Comparison of ENCODE assay signal across 8 mouse cellular contexts in the genomic region with DNA sequence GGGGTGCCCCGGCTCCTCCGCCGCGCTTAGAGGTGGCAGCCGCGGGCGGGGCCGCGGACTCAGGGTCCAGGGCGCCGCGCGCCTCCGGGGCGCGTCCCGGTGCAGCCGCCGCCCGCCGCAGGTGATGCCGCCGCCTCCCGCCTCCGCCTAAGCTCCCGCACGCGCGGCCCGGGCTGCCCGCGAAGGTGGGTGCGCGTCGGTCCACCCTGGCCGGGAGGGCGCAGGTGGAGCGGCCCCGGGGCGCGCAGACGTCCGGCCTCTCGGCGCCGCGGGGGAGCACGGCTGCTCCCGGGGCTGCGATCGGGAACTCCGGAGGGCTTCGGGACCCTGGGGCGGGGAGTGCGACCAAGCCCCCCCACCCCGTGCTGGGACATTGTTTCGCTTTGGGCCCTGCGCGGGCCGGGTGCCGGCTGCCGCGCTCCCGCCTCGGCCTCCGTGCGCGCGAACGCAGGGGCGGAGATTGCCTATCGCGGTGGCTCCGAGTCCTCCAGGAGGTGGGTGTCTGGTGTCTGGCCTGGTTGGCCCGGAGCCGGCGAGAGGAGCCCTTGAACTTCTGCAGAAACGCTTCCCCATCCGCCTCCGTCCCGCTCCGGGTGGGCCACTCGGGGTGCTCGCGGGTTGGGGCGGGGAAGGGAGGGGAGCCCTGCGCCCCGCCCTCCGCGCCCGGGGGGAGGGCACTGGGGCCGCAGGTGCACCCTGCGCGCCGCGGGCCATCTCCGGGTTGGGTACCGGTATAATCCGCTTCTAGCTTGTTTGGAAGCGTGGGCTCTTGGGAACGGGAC. TPM values are rescaled to one million over a fixed set of nuclear protein-coding genes. Genes with fewer than 3 reads are reported as not detected.
DNase-seq lines count a peak whose midpoint lies in the region; ATAC-seq and TF ChIP-seq lines count a peak whose summit lies in the region.

No protein-coding gene starts in this region.

- H3K4me3 ChIP-seq in bone marrow, adult 2 months (replicated peaks; ENCODE audit: control insufficient read depth, low read depth, low read length) = peak overlapping the region; percentile 68
- H3K4me3 ChIP-seq in embryonic fibroblast, embryonic 13.5 days (ENCODE audit: insufficient read depth, low read length) = peak overlapping the region; percentile 73
- H3K4me3 ChIP-seq in heart, embryonic 10.5 days = peak overlapping the region; percentile 91
- H3K4me3 ChIP-seq in kidney, embryonic 14.5 days (ENCODE audit: low read length) = peak overlapping the region; percentile 94
- peak overlapping the region; percentile 96 for H3K4me3 ChIP-seq in liver, adult 2 months (ENCODE audit: insufficient read depth, low read depth, low read length)

- peak; percentile 50 for ATAC-seq in kidney, embryonic 14.5 days (ENCODE audit: low FRiP score, low TSS enrichment)

- H3K79me2 ChIP-seq in liver, adult 2 months (ENCODE audit: control insufficient read depth, insufficient read depth, low read length) = peaks cover 14% of the 10 kb centered on the region; the same call in 1 of the 2 replicates

- H3K27ac ChIP-seq in bone marrow, adult 2 months (ENCODE audit: control insufficient read depth, insufficient read depth, low read depth, low read length, poor library complexity) = peak overlapping the region; percentile 98
- H3K27ac ChIP-seq in embryonic fibroblast, embryonic 13.5 days (ENCODE audit: insufficient read depth, low read length) = no peak overlapping the region
- peak overlapping the region; percentile 95 for H3K27ac ChIP-seq in heart, embryonic 10.5 days
- H3K27ac ChIP-seq in kidney, embryonic 14.5 days (ENCODE audit: low read depth, low read length) = peak overlapping the region; percentile 98
- H3K27ac ChIP-seq in liver, adult 2 months (replicated peaks; ENCODE audit: insufficient read depth, low read depth, low read length) = peak overlapping the region; percentile 87

- peak; percentile 93 for DNase-seq in B cell, adult 2 months
- peak; percentile 88 for DNase-seq in heart, embryonic 10.5 days (ENCODE audit: low spot score)
- DNase-seq in liver, adult 2 months (ENCODE audit: extremely low read depth, low read depth, low spot score) = peak; percentile 77
- peak; percentile 80 to 84 for DNase-seq in monocyte, adult 2 months (ENCODE audit: low read depth in 1 of 2, low spot score in 2 of 2)
- DNase-seq in spleen, postnatal 10 days (ENCODE audit: low spot score in 2 of 2) = peak; percentile 82 to 88

- TF ChIP-seq CTCF in bone marrow, adult 2 months (IDR thresholded peaks at IDR 0.05; ENCODE audit: control insufficient read depth, insufficient read depth, low read length) = no peak
- no peak for TF ChIP-seq CTCF in embryonic fibroblast, embryonic 13.5 days (IDR thresholded peaks at IDR 0.05; ENCODE audit: borderline replicate concordance, insufficient read depth, low read length)
- no peak for TF ChIP-seq CTCF in liver, adult 2 months (IDR thresholded peaks at IDR 0.05; ENCODE audit: low read depth, low read length)

- peak overlapping the region; percentile 84 for H3K4me2 ChIP-seq in kidney, embryonic 14.5 days (replicated peaks; ENCODE audit: low read depth, low read length)

- H3K9ac ChIP-seq in kidney, embryonic 14.5 days (ENCODE audit: low read depth, low read length) = peak overlapping the region; percentile 98
- peak overlapping the region; percentile 94 for H3K9ac ChIP-seq in liver, adult 2 months (ENCODE audit: low read depth, low read length)

- H3K36me3 ChIP-seq in heart, embryonic 10.5 days = no peaks in the 10 kb centered on the region
- H3K36me3 ChIP-seq in kidney, embryonic 14.5 days (ENCODE audit: control insufficient read depth, insufficient read depth, low read length) = 0 out of 2 replicates have a peak, but pooled peaks cover 5% of the 10 kb centered on the region
- no peaks in the 10 kb centered on the region for H3K36me3 ChIP-seq in liver, adult 2 months (ENCODE audit: control insufficient read depth, insufficient read depth, low read length)

- WGBS in bone marrow, adult 2 months = under 1% methylated on average over 101 of the region's 101 CpGs
- under 1% methylated on average over 99 of the region's 101 CpGs for WGBS in heart, embryonic 10.5 days
- under 1% methylated on average over 85 of the region's 101 CpGs for WGBS in kidney, embryonic 14.5 days
- WGBS in liver, adult 2 months = under 1% methylated on average over 99 of the region's 101 CpGs

- H3K27me3 ChIP-seq in heart, embryonic 10.5 days (ENCODE audit: insufficient read depth, poor library complexity, severe bottlenecking) = peaks cover 62% of the 10 kb centered on the region
- H3K27me3 ChIP-seq in kidney, embryonic 14.5 days (ENCODE audit: control insufficient read depth, insufficient read depth, low read length) = no peaks in the 10 kb centered on the region
- no peaks in the 10 kb centered on the region for H3K27me3 ChIP-seq in liver, adult 2 months (ENCODE audit: control insufficient read depth, insufficient read depth, low read length)

- TF ChIP-seq POLR2A in bone marrow, adult 2 months (IDR thresholded peaks at IDR 0.05; ENCODE audit: borderline replicate concordance, control insufficient read depth, low read depth, low read length) = peak; percentile 70; the same call in 1 of the 2 replicates
- TF ChIP-seq POLR2A in embryonic fibroblast, embryonic 13.5 days (IDR thresholded peaks at IDR 0.05; ENCODE audit: low read depth, low read length) = no peak
- no peak for TF ChIP-seq POLR2A in liver, adult 2 months (IDR thresholded peaks at IDR 0.05; ENCODE audit: extremely low read depth, insufficient read depth, low read length)

- H3K4me1 ChIP-seq in bone marrow, adult 2 months (ENCODE audit: control insufficient read depth, insufficient read depth, low read length) = peaks cover 7% of the 10 kb centered on the region
- H3K4me1 ChIP-seq in embryonic fibroblast, embryonic 13.5 days (ENCODE audit: control insufficient read depth, insufficient read depth, low read length) = peaks cover 8% of the 10 kb centered on the region; the same call in 1 of the 2 replicates
- H3K4me1 ChIP-seq in heart, embryonic 10.5 days = peaks cover 24% of the 10 kb centered on the region
- H3K4me1 ChIP-seq in kidney, embryonic 14.5 days (ENCODE audit: control insufficient read depth, insufficient read depth, low read length) = peaks cover 37% of the 10 kb centered on the region; the same call in 1 of the 2 replicates
- H3K4me1 ChIP-seq in liver, adult 2 months (ENCODE audit: control insufficient read depth, insufficient read depth, low read length) = peaks cover 20% of the 10 kb centered on the region

- H3K9me3 ChIP-seq in heart, embryonic 10.5 days = no peaks in the 10 kb centered on the region
- H3K9me3 ChIP-seq in kidney, embryonic 14.5 days (ENCODE audit: control insufficient read depth, low read length) = no peaks in the 10 kb centered on the region

RNA-seq across cellular contexts. Expression of a gene that starts 0.5 kb away (rescaled TPM):
- 11.8 and 20.5 TPM in 2 replicates for polyA plus RNA-seq in bone marrow, adult 2 months (2011; ENCODE audit: insufficient read depth, insufficient read length, low replicate concordance, missing spikeins)
- polyA plus RNA-seq in embryonic fibroblast, embryonic 13.5 days (2011; ENCODE audit: insufficient read length, low read depth, missing spikeins) = 30.2 and 39.4 TPM in 2 replicates
- polyA plus RNA-seq in heart, embryonic 10.5 days (2016; fragmentation: Nextera tagmentation; extraction: Ambion mirVana) = 7.6 and 10.8 TPM in 2 replicates
- 22.7 and 42.1 TPM in 2 replicates for polyA plus RNA-seq in kidney, embryonic 14.5 days (2014; fragmentation: Nextera tagmentation; extraction: Ambion mirVana)
- 11.6 and 13.8 TPM in 2 replicates for total RNA-seq in liver, adult 2 months (2014; rRNA removed)
- 7.0 and 7.9 TPM in 2 replicates for polyA plus RNA-seq in liver, adult 2 months (2012; rRNA removed)
